Mouse (Mus musculus): ENCODE data around the gene Nop2.

The Nop2 gene

DNA sequence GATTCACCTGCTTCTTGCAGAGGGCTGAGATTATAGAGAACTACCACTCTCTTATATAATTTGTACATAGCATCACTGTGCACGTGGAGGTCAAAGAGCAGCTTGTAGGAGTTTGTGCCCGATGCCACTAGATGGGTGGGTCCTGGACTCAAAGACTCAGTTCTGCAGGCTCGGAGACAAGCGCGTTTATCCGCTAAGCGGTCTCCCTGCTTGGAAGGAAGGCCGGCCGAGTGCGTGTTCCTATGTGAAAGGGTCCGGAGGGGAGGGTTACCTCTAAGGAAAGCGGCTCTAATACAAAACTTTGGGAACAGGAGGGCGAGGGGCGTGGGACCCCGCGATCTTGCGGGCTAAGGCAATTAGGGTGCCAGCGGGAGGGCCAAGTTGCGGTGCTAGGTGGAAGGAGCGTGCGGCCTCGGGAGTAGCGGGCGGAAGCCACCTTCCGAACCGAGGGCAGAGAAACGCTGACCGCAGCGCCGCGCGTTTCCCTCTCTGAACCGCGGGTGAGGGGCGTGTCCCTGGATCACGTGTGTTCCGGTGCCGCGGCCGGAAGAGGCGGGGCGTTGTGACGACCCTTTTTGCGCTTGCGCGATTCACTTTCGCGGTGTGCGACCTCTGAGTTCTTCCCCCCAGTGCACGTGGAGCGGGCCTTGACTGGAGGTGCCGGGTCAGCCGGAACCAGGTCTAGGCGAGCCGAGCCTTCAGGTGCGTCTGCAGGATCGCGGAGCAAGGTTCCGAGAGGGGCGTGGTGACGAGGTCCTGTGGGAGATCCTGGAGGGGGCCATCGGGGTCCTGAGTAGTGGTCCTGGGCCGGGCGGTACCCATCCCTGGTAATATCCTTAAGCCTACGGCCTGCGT, at the start of gene Nop2:
Nop2 (plus strand) TSS at position 608 of the 855 bp plus-strand sequence.
- peak; percentile 98 for DNase-seq (ENCODE audit: low read depth, low spot score)

DNA sequence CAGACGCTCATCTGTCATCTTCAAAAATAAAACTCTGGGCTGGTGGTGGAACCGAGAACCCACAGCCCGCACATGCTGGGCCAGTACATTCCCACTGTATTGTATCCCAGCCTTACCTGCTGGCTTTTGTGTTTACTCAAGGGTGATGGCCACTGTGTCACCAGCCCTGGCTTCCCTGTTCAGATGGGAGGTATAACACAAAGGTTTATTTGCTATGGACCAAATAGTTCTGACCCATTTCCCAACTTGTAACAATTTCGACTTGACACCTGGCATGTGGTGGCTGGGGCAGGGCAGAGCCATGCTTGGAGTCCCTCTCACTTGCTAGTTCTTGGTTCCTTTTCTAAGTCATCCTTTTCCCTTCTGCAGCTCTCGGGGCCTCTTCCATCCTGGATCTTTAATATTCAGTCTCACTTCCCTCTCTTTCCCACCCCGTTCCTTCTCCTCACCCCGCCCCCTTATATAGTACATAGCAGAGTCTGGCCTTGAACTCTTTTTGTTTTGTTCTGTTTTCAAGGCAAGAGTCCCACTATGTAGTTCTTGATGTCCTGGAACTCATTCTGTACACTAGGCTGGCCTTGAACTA, 48.8 kb upstream of the Nop2 start:
- DNase-seq (ENCODE audit: low read depth, low spot score): no peak

DNA sequence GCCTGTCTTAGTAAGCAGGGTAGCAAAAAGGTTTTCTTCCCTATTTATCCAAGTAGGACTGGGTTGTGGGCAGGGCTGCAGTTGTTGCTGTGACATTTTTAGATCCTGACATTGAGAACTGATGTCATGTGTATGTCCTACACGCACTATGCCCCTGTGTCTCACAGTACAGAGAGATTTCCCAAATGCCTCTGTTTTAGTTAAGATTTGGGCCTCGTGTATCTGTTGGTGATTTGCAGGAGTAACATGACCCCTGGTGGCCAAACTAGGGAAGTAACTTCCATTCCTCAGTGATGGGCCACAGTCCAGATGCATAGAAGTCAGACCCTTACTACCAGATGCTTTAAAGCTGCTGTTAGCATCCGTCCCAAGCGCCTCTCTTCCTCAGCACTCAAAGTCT, 47.3 kb upstream of the Nop2 start:
- peak; percentile 85 for DNase-seq (ENCODE audit: low read depth, low spot score)

DNA sequence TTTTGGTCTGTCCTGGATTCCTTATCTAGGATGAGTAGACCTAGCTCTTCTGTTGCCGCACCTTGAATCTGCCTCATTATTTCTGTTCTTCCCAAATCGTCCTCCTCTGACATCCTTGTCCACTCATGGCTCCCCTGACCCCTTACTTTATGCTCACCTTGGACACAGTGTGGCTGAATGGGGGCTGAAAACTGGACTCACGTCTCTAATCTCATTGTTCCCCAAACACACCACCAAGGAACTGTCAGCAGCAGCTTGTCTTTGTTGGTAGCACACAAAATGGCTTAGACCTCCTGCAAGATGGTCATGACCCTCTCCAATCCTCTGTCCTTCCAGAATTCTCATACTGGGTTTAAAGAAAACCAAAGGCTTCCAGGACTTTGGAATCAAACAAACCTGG, 43.8 kb upstream of the Nop2 start:
- DNase-seq (ENCODE audit: low read depth, low spot score): no peak

DNA sequence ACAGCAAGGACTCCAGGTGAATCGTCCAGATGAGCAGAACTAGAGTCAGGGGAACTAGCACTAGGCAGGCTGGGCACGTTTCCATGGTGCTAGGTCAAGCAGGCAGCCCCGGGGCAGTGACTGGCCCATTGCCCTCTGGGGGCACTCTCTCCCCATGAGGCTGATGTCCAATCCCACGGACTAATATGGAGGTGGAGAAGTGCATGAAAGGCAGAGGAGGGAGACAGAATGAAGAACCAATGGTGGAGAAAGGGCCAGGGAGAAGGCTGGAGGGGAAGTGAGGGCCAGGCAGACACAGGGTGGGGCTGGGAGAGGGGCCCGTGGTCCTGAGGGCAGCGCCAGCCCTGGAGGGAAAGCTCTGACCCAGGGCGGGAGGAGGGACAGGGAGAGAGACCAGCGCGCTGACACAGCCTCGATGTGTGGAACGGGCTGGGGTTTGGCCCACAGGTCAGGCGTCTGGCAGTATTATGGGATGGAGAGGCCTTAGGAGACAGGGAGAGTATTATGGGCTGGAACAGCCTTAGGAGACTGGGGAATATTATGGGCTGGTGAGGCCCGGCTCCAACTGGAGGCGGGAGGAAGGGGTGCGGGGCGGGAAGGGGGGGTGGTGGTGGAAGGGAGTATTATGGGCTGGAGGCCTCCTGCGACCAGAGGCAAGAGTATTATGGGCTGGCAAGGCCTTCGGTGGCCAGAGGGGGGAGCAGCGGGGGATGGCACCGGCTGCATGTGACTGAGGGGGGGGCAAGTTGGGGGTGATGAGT, 43.0 kb upstream of the Nop2 start:
- peak; percentile 91 for DNase-seq (ENCODE audit: low read depth, low spot score)

DNA sequence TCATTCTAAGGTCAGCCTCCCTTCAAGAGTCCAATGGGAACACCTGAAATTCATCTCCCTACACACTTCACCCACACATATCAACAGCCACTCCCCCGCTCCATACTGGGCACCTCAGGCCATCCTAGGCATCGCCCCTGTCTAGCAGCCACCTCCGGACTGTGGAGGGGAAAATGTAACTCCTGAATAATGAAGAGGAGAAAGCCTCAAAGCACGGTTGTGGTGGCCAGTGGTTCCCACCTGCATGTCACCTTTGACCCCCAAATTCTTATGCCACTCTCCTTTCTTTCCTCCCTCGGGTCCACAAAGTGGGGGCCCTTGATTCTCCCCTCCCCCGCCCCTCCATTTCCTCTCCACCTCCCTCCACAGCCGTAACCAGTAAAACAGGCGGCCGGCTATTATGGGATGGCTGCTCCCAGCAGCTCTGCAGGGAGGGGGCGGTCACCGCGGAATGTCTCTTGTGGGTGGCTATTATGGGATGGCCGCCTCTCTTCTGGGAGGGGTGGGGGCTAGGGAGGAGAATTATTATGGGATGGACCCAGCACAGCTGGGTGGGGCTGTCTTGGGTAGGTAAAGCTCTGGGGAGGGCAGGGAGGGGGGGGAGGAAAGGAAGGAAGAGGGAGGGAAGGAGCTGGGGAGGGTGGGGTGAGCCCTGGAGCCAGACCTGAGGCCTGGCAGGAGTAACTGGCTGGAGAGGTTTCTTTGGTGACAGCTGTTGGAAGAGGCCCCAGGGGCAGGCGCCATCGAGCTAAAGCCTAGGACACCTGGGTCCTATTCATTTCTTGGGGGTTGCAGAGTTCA, 42.0 kb upstream of the Nop2 start:
- DNase-seq (ENCODE audit: low read depth, low spot score): peak; percentile 90

DNA sequence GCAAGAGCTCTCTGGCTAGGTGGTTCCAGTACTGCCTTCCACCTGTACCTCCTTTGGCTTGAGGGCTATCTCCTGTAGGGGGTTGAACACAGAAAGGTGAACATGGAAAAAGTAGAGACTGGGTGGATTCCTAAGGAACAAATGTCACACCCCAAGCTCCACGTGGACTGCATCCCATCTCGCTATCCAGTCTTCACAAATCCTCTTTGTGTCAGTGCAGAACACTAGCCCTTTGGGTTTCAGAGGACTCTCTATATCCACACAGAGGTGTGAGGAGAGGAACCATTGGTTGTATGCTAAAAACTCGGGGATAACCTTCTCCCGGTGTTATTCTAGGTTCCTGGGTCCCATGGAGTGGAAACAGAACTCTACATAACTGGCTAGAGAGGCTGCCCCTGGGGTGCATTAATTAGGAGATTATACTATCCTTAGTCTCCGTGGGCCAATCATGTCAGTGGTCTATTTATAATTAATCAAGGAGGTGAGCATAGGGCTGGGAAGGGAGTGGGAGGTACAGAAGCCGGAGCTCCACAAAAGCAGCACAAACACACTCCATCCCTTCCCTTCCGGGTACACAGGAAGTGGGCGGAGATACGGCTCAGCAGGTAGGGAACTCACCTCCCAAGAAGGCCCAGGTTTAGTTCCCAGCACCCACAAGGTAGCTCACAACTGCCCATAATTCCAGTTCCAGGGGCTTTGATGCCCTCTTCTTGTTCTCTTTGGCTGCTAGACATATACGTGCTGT, 41.2 kb upstream of the Nop2 start:
- DNase-seq (ENCODE audit: low read depth, low spot score): peak; percentile 74

DNA sequence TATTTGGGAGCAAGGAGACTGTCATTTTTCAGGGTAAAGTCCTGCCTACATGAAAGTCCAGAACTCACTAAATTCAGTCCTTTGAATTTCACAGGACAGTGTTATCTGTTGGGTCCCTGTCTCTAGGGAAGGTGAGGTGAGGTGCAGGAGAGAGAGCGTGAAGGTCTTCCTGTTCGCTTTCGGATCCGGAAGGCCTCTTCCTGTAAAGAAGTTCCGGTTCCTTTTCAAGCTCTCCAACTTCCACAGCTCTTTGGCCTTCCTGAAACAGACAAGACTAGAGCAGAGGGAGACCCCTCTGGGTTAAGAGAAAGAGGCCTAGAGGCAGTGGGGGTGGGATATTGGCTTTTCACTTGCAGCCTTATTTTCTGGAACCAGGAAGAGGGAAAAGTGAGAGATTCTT, 39.3 kb upstream of the Nop2 start:
- DNase-seq (ENCODE audit: low read depth, low spot score): no peak

DNA sequence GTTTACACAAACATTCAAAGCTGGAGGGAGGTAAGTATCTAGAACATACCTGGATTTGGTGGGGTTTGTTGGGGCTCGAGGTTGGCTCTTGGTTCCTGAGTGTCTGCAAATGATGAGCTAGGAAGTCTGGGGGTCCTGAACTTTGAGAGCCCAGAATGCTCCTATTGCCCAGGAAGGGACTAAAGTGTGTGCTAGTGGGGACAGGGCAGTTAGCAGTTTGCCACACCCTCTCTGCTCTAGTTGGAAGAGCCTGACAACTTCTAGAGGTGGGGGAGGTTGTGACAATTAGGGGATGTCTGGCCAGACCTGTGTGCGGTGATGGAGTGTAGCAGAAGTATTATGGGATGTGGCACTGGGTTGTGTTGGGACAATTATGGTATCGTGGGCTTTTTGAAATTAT, 36.9 kb upstream of the Nop2 start:
- DNase-seq (ENCODE audit: low read depth, low spot score): no peak

DNA sequence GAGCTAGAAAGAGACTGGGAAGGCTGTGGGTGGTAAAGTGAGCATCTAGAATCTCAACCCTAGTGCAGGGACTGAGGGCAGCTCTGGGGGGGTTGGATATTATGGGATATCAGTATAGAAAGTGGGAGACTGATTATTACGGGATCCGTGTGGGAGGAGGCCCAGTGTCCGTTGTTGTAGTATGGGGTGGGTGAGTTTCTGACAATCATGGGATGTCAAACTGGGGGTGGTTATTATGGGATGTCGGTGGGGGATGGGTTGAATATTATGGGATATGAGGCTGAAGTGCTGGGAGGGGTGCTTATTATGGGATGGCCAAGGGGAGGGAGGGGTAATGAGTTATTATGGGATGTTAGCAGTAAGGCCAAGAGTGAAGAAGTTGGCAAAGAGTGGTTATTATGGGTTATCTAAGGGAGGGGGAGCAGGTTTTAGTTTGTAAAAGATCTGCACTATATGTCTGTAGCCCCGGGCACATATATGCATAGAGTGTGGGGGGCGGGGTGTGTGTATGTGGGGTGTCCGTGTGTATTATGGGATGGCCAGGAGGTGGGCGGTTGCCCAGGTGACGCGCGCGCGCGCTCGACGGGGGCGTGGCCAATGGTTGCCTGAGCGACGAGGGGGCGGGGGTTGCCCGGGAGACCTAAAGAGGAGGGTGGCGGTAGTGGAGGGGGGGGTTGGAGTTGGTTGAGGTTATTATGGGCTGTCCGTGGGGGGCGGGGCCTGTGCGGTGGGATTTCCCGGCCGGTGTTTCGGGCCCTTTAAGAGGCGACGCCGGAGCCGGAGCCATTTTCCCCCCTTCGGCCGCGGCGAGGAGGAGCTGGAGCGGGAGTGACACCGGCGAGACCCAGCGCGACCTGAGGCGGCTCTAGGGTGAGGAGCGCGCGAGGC, 36.1 kb upstream of the Nop2 start, which contains the start of gene Chd4:
Chd4 (plus strand) TSS at position 591 of the 888 bp plus-strand sequence.
- DNase-seq (ENCODE audit: low read depth, low spot score): peak; percentile 95

DNA sequence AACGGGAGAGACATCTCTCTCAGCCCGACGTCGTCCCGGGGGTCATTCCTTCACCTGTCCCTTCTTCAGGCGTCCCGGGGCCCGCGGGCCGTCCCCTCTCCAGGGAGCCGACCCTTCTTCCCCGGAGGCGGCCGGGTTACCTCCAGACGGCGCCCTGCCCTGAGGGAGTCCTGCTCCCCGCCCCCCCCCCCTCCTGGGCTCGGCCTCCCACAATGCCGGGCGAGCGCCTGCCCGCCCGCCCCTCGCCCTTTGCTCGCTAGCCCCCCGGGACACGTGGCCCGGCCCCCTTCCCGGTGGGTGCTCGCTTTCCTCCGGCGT, 35.5 kb upstream of the Nop2 start:
- DNase-seq (ENCODE audit: low read depth, low spot score): no peak

DNA sequence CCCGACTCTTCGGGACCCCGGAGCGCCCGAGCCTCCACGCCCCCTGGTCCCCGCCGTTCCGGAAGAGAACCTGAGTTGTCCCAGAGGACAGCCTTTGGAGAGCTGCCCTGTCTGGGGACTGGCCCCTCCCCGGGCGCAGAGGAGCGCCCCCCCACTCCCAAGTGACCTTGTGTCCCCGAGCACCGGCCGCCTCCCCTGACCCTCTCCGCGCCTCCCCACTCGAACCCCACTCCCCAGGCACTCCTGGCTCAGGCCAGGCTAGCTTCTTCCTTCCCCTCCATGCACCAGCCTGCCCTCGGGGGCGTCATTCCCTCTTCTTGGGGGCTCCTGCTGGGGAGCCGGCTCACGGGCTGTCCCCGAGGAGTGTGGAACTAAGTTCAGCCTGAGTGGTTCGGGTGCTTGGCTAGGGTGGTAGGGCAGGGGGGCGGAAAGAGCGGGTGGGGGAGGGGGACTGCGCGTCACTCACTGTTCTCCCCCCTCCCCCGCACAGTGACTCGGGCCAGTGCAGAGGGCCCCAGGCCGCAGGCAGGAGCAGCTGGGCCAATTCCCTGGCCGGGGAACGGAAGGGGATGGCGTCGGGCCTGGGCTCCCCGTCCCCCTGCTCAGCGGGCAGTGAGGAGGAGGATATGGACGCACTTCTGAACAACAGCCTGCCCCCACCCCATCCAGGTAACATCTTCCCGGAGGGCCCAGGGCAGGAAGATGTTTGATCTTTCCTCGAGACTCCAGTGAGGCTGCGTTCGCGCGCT, 34.9 kb upstream of the Nop2 start:
- DNase-seq (ENCODE audit: low read depth, low spot score): peak; percentile 39

DNA sequence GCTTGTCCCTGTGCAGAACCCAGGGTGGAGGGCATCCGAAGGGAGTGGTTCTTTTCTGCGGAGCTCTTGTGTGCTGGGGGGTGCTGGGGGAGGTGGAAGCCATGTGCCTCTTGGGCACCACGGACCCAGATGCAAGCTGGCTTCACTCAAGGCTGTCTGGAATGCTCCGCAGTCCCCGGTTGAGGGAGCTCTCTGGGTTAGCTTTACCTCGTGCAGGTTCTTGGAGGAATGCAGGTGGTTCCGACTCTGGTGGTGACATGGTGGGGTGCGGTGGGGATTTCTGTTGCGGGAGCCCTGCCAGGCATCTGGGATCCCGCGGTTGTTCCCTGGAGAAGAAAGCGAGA, 34.4 kb upstream of the Nop2 start:
- no peak for DNase-seq (ENCODE audit: low read depth, low spot score)

DNA sequence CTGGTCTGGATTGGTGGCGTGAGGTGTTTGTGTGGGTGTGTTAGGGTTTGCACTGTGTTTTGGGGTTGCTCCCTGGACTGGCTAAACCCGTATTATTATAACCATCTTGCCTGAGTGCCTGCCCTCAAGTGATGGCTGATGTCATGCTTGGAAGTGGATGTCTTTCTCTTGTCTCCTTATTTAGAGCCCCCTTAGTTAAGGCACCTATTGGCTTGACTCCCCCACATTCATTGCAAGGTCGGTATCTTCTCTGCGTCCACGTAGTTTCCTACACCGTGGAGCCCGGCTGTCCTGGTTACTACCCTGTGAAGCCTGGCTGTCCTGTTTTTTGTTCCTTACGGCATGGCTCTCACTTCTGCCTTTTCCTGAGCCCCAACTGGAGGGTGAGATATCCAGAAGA, 33.8 kb upstream of the Nop2 start:
- no peak for DNase-seq (ENCODE audit: low read depth, low spot score)

DNA sequence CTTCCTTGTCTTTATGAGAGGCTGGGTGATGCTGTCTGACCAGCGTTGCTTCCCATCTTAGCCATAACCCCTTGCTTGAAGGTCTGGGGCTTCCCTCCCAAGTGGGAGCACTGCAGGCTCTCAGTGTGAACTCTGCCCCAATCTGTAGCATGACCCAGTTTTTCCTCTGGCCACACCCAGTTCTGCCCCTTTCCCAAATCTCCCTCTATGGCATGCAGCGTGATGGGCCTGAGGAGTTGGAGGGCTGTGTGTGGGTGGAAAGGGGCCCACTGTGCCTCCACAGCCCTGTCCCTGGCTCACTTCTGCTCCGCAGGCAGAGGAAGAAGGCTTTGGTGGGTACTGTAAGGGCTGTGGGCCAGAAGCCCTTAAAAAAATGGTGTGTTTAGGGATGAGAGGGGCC, 33.2 kb upstream of the Nop2 start:
- no peak for DNase-seq (ENCODE audit: low read depth, low spot score)

DNA sequence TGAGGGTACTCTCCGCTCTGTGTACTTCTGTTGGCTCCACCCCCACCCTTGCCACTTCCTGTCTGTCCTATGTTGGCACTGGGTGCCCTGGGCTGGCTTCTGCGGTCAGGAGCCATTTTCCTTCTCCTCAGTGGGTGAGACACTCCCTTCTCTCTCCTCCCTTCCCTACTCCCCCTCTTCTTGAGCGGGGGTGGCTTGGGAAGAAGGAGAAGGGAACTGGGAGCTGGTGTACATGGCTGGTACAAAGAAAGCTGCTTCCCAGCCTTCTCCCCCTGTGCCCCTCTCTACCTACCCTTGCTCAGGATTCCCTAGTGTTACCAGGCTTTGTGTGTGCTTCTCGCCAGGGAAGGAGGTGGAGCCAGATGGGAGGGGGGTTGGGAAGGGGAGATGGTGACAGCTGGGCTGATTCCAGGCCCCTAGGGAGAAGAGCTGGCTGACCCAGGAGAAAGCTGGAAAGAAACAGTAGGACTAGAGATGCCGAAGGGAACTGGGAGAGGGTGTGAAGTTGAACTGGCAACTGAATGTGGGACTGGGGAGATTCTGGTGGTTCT, 32.2 kb upstream of the Nop2 start:
- no peak for DNase-seq (ENCODE audit: low read depth, low spot score)

DNA sequence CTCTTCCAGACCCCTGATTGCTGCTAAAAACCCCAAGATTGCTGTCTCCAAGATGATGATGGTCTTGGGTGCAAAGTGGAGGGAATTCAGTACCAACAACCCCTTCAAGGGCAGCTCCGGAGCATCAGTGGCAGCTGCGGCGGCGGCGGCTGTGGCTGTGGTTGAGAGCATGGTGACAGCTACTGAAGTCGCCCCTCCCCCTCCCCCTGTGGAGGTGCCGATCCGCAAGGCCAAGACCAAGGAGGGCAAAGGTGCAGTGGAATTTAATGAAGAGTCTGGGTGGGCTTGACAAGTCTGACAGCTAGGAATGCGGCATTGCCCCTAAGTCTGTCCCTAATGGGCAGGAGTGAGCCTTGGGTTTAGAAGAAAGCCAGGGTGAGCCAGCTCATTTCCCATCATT, 30.3 kb upstream of the Nop2 start:
- peak; percentile 41 for DNase-seq (ENCODE audit: low read depth, low spot score)

DNA sequence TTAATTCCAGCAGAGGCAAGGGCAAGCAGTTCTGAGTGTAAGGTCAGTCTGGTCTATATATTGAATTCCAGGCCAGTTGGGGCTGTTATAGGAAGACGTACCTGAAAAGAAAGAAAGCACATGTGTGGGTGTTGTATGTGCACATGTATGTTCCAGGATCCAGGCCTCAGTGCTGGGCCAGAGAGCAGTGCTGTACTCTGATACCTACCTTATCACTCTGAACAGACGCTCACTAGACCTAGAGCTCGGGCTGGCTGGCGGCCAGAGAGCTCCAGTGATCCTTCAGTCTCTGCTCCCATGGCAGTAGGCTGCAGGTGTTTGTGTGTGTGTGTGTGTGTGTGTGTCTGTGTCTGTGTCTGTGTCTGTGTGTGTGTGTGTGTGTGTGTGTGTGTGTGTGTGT, 27.5 kb upstream of the Nop2 start:
- DNase-seq (ENCODE audit: low read depth, low spot score): no peak

DNA sequence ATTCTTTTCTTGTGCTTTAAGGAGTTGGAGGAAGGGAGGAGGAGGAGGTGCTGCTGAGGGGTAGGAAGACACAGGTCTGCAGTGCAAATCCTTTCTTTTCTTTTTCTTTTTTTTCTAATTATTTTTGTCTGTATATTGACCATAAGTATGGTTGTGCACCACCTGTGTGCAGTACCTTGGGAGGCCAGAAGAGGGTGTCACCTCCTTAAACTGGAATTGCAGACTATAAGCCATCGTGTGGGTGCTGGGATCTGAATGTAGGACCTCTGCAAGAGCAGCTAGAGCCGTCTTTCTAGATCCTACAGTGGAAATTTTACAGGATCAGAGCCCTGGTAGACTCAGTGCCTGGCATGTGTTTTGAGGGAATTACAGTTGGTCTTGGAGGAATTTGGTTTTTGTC, 24.0 kb upstream of the Nop2 start:
- DNase-seq (ENCODE audit: low read depth, low spot score): peak; percentile 76
